In the genomic region with DNA sequence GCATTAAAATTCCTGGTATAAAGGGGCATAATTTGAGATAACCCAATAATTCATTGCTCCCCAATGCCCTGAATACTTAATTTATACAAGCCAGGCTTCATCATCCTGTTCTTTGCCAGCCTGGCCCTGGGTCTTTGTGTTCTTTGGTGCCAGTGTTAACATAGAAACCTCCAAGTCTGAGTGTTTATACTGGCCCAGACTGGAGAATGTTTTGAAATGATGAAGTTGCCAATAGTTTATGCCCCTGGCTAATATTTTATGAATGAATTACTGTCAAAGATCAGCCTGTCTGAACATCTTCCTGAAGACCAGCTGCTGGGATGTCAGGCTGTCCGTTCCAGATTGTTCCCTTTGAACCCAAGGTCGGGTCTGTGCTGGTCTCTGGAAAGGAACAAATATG, we compare ENCODE assay signal across 25 mouse cellular contexts. TPM values are rescaled to one million over a fixed set of nuclear protein-coding genes. Genes with fewer than 3 reads are reported as not detected.
"Had no signal": no experiment of that assay in that cellular context is flagged by ENCODE, and none has a peak within 500 bp of the region (broad histone marks: within the 10 kb centered on the region; RNA-seq: fewer than 3 reads in every experiment).

No protein-coding gene starts in this region.

- DNase-seq: left cerebral cortex, postnatal 4 days; liver; liver, embryonic 13.5 days; liver, postnatal 0 days; lung, adult 18-20 months; lung, adult 2 months; lung, embryonic 14.5 days; lung, postnatal 10 days; lung, postnatal 14 days; lung, postnatal 36 days; lung, postnatal 4 days; midbrain, embryonic 14.5 days had no signal

- ATAC-seq: liver, embryonic 12.5 days; liver, postnatal 0 days; lung, postnatal 0 days; midbrain, embryonic 13.5 days; midbrain, embryonic 15.5 days; midbrain, embryonic 16.5 days had no signal

RNA-seq across cellular contexts. Expression of a gene that starts 4.7 kb away (rescaled TPM):
- total RNA-seq: liver, adult 2 months; megakaryocyte, adult 5-6 weeks; megakaryocyte-erythroid progenitor cell, adult 5-6 weeks had no signal
- polyA plus RNA-seq: liver, adult 2 months; liver, embryonic 12.5 days; liver, embryonic 13.5 days; liver, embryonic 16.5 days; liver, postnatal 0 days; macrophage; midbrain, embryonic 10.5 days; midbrain, embryonic 11.5 days; neural tube, embryonic 11.5 days had no signal
